Mouse (Mus musculus) kidney, postnatal 4 days (tissue): ENCODE data around the gene B3gnt2.

ENCODE experiments used
- DNase-seq, 2 experiments: peaks; one replicate each; pipeline ENCODE4 v3.0.0; 2021; ENCODE audit warnings: mixed read lengths in 2 of 2

Gene B3gnt2

DNA sequence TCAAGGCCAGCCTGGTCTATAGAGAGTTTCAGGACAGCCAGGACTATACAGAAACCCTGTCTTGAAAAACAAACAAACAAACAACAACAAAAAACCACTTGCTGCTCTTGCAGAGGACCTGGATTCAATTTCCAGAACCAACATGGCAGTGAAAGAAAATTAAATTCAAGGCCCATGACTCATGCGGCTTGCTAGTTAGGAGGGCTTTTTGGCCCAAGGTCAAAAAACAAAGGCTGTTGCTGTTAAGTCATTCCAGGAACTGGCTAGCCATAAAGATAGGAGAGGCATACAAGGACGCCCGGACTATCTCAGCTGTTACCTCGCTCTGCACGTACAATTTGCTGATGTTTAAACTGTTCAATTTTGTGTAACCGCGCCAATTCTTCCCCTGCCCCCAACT lies 142.7 kb downstream of the B3gnt2 start:
- no peak for DNase-seq

DNA sequence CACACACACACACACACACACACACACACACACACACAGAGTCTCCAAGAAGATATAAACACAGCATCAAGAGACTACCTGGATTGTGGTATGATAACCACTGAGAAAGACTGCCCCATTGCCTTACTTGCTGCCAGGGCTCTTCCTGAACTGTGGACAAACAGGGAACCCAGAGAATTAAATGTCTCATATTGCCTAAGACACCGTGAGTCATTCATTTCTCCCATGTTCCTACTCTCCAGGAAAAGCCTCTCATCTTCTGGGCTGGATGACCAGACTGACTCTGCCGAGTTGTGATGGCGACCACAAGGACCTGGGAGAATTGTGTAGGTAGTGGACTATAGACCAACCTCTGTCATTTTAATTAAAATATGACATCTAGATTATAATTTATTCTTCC lies 149.4 kb downstream of the B3gnt2 start:
- no peak for DNase-seq

DNA sequence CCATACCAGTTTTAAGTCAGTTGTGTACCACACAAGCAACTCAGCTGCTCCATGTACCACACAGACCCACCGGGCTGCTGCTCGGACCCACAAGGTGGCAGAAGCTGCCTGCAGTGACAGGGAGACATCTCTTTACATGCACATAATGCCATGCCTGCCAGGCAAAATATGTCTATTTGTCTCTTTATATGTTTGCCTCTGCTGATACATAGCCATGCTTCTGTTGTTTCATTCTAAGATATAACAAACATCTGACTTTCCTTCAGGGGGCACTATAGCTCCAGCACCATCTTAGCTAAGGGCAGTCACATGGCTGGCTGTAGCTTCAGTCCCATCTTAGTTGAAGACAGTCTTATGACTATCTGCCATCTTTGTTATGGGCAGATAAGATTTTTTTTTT lies 150.2 kb downstream of the B3gnt2 start:
- DNase-seq, result peak in 1 of 2 experiments; percentile 30
